Mouse (Mus musculus): Measurements from ENCODE around the gene Rbm25. TPM values are rescaled to one million over a fixed set of nuclear protein-coding genes. Genes with fewer than 3 reads are reported as not detected.
"Not testable (repeated sequence)": the region's sequence is repeated elsewhere in the genome, so short reads cannot be mapped to it uniquely, and the experiment has no call there.

Rbm25 gene
- 10 to 100 TPM; 54.6 to 75.1 TPM for total RNA-seq (2021)
- long read RNA-seq, experiment 1, full-length matches to known transcripts, result 29 of 47 reads
- long read RNA-seq, experiment 1, partial matches to known transcripts, result 7 of 47 reads
- long read RNA-seq, experiment 1, other reads (novel, unspliced or antisense), result 11 of 47 reads
- long read RNA-seq, experiment 2, full-length matches to known transcripts, result 22 of 34 reads
- long read RNA-seq, experiment 2, partial matches to known transcripts, result 5 of 34 reads
- long read RNA-seq, experiment 2, other reads (novel, unspliced or antisense), result 7 of 34 reads

- DNase-seq, result not testable (repeated sequence)
Observed at GRCm38 (mm10) chr12:83630936-83631335, at the start of gene Rbm25. Gene Rbm25 (plus strand): TSS chr12:83631236.

- DNase-seq, result no peak
Observed at GRCm38 (mm10) chr12:83582106-83582505, 48.9 kb upstream of the Rbm25 start.

- no peak for DNase-seq
Observed at GRCm38 (mm10) chr12:83582747-83583146, 48.3 kb upstream of the Rbm25 start.

GRCm38 (mm10) chr12:83586628-83587027, 44.4 kb upstream of the Rbm25 start:
- no peak for DNase-seq

GRCm38 (mm10) chr12:83591754-83592501, 39.1 kb upstream of the Rbm25 start:
- no peak for DNase-seq

GRCm38 (mm10) chr12:83594454-83595040, 36.5 kb upstream of the Rbm25 start:
- no peak for DNase-seq

- no peak for DNase-seq
Observed at GRCm38 (mm10) chr12:83596191-83596954, 34.7 kb upstream of the Rbm25 start.

GRCm38 (mm10) chr12:83597025-83597501, 34.0 kb upstream of the Rbm25 start, which contains the start of gene Zfyve1:
Gene Zfyve1 (minus strand): TSS chr12:83597222.
- DNase-seq, result peak; percentile 84

GRCm38 (mm10) chr12:83597881-83598280, 33.2 kb upstream of the Rbm25 start:
- DNase-seq, result no peak

- DNase-seq, result no peak
Observed at GRCm38 (mm10) chr12:83602285-83602684, 28.8 kb upstream of the Rbm25 start.

- not testable (repeated sequence) for DNase-seq
Observed at GRCm38 (mm10) chr12:83606411-83606810, 24.6 kb upstream of the Rbm25 start.

- no peak for DNase-seq
Observed at GRCm38 (mm10) chr12:83617261-83617660, 13.8 kb upstream of the Rbm25 start.

GRCm38 (mm10) chr12:83618981-83619380, 12.1 kb upstream of the Rbm25 start:
- DNase-seq, result no peak

- not testable (repeated sequence) for DNase-seq
Observed at GRCm38 (mm10) chr12:83620694-83621093, 10.3 kb upstream of the Rbm25 start.

- DNase-seq, result no peak
Observed at GRCm38 (mm10) chr12:83622031-83622755, 8.8 kb upstream of the Rbm25 start.

GRCm38 (mm10) chr12:83624321-83624720, 6.7 kb upstream of the Rbm25 start:
- DNase-seq, result no peak

GRCm38 (mm10) chr12:83631743-83632679, 975 bp downstream of the Rbm25 start:
- DNase-seq, result peak; percentile 90

GRCm38 (mm10) chr12:83632680-83633025, 1.6 kb downstream of the Rbm25 start:
- DNase-seq, result peak; percentile 51

GRCm38 (mm10) chr12:83633807-83634206, 2.8 kb downstream of the Rbm25 start:
- no peak for DNase-seq

- DNase-seq, result no peak
Observed at GRCm38 (mm10) chr12:83641233-83641632, 10.2 kb downstream of the Rbm25 start.
